Mouse (Mus musculus): ENCODE data around the gene Ager. TPM values are rescaled to one million over a fixed set of nuclear protein-coding genes. Genes with fewer than 3 reads are reported as not detected.

The Ager gene
- polyA plus RNA-seq, 1 experiment = 1.9 TPM

GRCm38 (mm10) chr17:34583397-34583796 is 14.3 kb upstream of the Ager start:
- no peak for DNase-seq (ENCODE audit: low read depth, low spot score)
- WGBS = 74% methylated on average over 7 of the region's 7 CpGs

- WGBS = 94% methylated on average over 8 of the region's 8 CpGs
- DNase-seq (ENCODE audit: low read depth, low spot score) = no peak
These were observed 13.8 kb upstream of the Ager start for GRCm38 (mm10) chr17:34583819-34584218.

GRCm38 (mm10) chr17:34585121-34585520 is 12.5 kb upstream of the Ager start:
- no peak for DNase-seq (ENCODE audit: low read depth, low spot score)
- 91% methylated on average over 8 of the region's 8 CpGs for whole genome bisulfite sequencing

DNA sequence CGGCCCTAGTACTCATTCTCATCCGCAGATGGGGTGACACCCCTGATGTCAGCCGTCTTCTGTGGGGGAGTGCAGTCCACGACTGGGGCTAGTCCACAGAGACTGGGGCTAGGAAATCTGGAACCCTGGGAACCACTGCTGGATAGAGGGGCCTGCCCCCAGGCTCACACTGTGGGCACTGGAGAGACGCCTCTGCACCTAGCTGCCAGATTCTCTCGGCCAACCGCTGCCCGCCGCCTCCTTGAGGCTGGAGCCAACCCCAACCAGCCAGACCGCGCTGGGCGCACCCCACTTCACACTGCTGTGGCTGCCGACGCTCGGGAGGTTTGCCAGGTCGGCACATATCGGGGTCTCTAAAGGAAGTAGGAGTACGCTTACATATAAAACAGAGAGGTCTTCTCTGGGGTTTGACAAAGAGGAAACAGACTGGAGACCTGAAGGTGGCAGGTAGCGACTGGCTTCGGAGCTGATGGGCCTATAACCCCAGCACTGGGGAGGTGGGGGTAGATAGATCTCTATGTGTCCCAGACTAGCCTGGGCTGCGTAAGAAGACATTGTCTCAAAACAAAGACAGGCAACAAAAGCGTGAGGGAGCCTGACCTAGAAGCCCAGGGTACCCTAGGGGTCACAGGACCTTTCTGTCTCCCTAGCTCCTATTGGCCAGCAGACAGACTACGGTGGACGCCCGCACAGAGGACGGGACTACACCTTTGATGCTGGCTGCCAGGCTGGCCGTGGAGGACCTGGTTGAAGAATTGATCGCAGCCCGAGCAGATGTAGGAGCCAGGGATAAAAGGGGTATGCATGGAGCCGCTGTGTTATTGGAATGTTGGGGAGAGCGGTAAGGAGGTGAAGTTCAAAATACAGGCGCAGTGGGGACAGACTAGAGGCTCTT is 11.5 kb upstream of the Ager start:
- DNase-seq (ENCODE audit: low read depth, low spot score) = no peak
- WGBS = 57% methylated on average over 32 of the region's 32 CpGs

DNA sequence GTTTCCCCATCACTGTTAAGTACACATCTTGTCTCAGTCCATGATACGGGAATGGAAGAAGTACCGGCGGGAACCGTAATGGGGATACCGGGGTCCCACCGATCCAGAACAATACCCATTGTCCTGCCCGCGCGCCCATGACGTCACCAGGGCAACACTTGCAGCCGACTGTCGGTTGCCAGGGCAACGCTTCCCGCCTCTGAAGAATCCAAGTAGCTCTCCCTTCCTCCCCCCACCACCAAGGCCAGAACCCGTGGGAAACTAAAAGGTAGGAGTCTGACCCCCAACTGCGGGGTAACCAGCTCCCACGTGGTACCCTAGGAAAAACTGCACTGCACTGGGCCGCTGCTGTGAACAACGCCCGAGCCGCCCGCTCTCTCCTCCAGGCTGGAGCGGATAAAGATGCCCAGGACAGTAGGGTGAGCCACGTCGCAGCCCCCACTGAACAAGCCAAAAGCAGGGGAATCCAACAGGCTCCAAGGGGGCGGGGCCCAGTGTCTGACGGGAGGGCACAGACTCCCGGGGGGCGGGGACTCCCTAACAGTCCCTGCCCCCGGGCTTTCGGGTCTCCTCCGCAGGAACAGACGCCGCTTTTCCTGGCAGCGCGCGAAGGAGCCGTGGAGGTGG is 10.8 kb upstream of the Ager start:
- DNase-seq (ENCODE audit: low read depth, low spot score) = no peak
- 1% methylated on average over 38 of the region's 38 CpGs for WGBS

GRCm38 (mm10) chr17:34587423-34587811 is 10.2 kb upstream of the Ager start:
- DNase-seq (ENCODE audit: low read depth, low spot score) = no peak
- WGBS = 1% methylated on average over 50 of the region's 50 CpGs

DNA sequence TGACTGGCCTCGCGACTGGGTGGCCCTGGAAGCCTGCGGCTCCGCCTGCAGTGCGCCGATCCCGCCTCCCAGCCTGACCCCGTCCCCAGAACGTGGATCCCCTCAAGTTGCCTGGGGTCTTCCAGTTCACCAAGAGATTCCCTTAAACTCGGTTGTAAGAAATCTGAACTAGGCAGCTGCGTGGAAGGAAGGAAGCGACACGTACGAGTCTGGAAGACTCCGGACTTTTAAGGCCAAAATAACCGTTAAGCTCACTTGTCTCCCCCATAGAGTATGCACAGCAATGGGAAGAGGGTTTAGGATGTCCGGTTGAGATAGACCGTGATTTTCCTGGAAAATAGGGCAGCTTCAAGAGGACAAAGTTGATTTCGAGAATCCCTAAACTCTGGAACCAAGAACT is 9.8 kb upstream of the Ager start:
- 2% methylated on average over 19 of the region's 19 CpGs for WGBS
- DNase-seq (ENCODE audit: low read depth, low spot score) = no peak

- 84% methylated on average over 3 of the region's 3 CpGs for WGBS
- no peak for DNase-seq (ENCODE audit: low read depth, low spot score)
These were observed 8.9 kb upstream of the Ager start for GRCm38 (mm10) chr17:34588767-34589166.

DNA sequence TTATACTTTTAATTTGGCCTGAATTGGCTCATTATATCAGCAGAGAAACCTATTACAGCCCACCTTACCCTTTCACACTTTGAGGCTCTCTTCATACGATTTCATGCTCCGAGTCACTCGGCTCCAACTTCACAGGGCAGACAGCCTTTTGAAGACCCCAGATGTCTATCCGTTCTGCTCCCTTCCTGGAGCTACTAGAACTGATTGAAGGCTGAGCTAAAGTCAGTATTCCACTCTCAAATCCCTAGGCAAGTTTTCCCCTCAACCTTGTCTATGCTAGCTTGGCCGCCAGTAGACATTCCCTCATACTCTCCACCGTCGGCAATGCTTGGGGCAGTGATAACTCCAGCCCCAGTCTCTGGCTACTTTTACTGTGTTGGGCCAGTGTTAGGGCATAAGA is 8.5 kb upstream of the Ager start:
- WGBS = 68% methylated on average over 7 of the region's 7 CpGs

DNA sequence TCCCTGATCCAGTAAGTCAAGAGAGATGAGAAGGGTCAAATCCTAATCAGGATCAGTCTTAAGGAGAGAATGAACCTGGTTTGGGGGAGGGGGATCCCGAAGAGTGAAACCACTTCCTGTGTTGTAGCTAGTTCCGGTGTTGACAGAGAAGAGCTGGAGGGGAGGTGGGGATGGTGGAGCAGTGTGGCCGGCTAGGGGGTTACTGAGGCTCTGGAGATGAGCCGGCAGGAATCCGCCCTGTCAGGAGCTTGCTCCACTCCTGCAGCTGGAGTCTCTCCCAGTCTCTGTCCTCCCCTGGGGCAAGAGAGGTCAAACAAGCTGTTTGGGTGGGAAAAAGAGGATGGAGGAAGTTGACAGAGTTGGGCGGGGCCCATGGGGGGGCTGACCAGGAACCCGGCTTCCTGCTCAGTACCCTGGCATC is 8.0 kb upstream of the Ager start, which contains the start of gene Gpsm3:
Gene Gpsm3 (plus strand): TSS at position 126 of the 421 bp plus-strand sequence.
- WGBS = 15% methylated on average over 7 of the region's 7 CpGs

More for the DNA sequence above, 8.5 kb upstream of the Ager start:
- no peak for DNase-seq (ENCODE audit: low read depth, low spot score)

DNA sequence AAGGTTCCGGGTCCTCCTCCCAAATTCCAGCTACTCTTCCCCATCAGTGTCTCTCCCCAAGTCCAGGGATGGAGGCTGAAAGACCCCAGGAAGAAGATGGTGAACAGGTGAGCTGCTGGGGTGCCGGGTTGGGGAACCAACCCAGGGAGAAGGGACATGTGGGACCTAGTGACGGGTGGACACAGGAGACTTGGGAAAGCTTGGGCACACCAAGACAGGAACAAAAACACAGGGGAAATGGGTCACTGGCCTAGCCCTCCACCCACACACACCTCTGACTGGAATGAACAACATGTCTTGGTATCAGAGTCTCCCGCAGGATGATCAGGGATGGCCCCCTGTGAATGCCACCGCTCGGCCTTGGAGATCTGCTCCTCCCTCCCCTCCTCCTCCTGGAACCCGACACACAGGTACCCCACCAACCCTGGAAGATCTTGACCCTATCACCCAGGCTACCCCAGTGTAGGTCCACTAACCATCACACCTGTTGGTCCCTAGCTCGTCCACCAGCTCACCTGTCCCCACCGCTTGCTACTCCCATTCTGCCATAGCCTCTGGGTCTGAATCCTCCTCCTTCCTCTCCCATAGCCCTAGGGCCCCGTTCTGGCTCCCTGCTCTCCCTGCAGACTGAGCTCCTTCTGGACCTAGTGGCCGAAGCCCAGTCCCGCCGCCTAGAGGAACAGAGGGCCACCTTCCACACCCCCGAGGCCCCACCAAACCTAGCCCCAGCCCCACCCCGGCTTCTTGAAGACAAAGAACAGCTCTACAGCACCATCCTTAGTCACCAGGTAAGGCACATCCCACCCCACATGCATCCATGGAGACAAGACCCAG is 7.3 kb upstream of the Ager start:
- 70% methylated on average over 15 of the region's 15 CpGs for WGBS
- DNase-seq (ENCODE audit: low read depth, low spot score) = no peak

More for the DNA sequence above, 8.0 kb upstream of the Ager start, which contains the start of gene Gpsm3:
- DNase-seq (ENCODE audit: low read depth, low spot score) = no peak

DNA sequence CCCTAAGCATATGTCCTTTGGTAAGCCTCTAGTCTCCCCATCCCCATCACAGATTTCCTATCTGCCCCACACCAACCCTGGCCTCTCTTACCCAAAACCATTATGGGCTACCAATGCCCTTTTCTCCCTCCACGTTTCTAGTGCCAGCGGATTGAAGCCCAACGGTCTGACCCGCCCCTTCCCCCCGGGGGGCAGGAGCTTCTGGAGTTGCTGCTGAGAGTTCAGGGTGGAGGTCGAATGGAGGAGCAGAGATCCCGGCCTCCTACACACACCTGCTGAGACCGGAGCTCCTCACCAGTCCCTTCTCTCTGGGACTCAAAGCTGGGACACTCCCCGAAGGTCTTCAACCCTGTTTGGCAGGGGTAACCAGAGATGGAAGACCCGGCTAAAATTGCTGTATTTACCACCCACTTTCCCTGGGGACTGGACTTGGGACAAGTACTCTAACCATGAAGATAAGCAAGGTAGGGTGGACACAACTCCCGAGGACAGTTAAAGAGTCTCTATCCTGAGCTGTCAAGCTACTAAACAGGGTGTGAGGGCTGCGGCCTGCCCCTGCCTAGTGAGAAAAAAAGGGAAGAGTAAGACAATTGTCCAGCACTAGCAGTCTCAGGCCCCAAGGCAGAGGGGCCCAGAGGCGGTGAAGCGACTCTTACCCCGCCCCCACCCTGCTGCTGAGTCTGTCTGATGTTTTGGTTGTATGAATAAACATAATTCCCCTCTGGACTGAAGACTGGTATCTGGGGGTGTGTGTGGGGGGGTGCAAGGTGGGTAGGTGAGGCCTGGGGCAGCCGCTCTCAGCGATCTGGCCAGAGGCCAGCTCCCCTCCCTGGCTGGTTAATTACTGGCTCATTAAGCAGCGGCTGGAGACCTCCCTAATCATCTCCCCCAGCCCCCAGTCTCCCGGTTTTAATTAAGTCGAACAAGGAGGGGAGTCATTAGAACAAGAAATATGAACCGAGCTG is 6.4 kb upstream of the Ager start, which contains the start of gene Pbx2:
Gene Pbx2 (plus strand): TSS at position 238 of the 965 bp plus-strand sequence.
- WGBS = 14% methylated on average over 21 of the region's 21 CpGs
- no peak for DNase-seq (ENCODE audit: low read depth, low spot score)

- no peak for DNase-seq (ENCODE audit: low read depth, low spot score)
- under 1% methylated on average over 31 of the region's 35 CpGs for WGBS
These were observed 5.7 kb upstream of the Ager start for GRCm38 (mm10) chr17:34591994-34592375.

GRCm38 (mm10) chr17:34592581-34593549 is 4.8 kb upstream of the Ager start:
- DNase-seq (ENCODE audit: low read depth, low spot score) = no peak
- 1% methylated on average over 32 of the region's 32 CpGs for WGBS

GRCm38 (mm10) chr17:34593752-34594525 is 3.7 kb upstream of the Ager start:
- no peak for DNase-seq (ENCODE audit: low read depth, low spot score)
- WGBS = 41% methylated on average over 34 of the region's 34 CpGs

- 64% methylated on average over 8 of the region's 8 CpGs for WGBS
- DNase-seq (ENCODE audit: low read depth, low spot score) = no peak
These were observed 1.6 kb upstream of the Ager start for GRCm38 (mm10) chr17:34596098-34596497.

DNA sequence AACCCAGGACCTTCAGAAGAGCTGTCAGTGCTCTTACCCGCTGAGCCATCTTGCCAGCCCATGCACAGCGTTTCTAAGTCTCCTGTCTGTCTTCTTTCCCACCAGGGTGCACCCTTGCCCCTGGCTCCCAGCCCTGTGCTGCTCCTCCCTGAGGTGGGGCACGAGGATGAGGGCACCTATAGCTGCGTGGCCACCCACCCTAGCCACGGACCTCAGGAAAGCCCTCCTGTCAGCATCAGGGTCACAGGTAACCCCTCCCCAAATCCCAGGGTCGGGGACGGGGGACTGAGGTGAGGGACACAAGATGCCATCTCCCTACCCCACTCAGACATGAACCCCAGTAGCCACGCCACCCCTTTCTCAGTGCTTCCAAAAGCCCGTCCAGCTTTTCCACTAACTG is 2.2 kb downstream of the Ager start:
- no peak for DNase-seq (ENCODE audit: low read depth, low spot score)
- 63% methylated on average over 9 of the region's 9 CpGs for WGBS
